Mouse (Mus musculus): ENCODE measurements around the gene Prkca. TPM values are rescaled to one million over a fixed set of nuclear protein-coding genes. Genes with fewer than 3 reads are reported as not detected.

Prkca gene
- total RNA-seq, 2 experiments from 2014 or later, result 134 to 136 TPM

DNA sequence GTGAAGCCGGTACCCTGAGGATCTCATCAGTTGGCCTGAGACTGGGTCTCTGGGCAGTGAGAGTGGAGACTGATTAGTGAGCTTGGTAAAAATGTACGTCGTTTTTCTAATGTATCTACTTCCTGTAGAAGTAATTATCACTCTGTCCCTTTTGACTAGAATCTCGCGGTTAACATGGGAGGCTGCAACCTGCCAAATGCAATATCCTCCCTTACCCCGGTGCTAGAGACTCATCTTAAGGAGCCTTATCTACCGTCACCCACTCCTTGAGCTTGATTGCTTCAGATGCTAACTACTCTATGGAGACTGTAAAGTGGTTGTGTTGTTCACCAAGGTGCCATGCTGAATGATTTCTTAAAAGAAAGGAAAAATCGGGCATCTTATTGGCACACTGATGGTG is 1.9 kb downstream of the Prkca start:
- DNase-seq (ENCODE audit: low spot score in 2 of 2), result no peak

DNA sequence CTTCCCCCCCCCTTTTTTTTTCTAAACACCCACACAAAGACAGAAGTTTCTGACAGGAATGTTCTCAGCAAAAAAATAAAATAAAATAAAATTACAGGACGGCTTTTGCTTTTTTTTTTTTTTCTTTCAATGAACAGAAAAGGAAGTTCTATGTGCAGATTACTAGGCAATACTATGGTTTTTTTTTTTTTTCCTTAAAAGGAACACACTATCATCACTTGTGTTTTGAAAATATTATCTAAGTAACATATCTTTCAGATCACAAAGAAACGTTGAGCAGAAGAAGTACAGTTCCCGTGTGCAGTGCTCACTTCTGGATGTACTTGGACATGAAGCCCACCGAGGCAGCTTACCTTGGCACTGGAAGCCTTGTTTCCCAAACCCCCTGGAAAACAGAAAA is 3.4 kb downstream of the Prkca start:
- DNase-seq (ENCODE audit: low spot score in 2 of 2), result no peak

- no peak for DNase-seq (ENCODE audit: low spot score in 2 of 2)
These were observed 7.3 kb downstream of the Prkca start for GRCm38 (mm10) chr11:108336445-108336844.

GRCm38 (mm10) chr11:108335536-108335935 is 8.2 kb downstream of the Prkca start:
- no peak for DNase-seq (ENCODE audit: low spot score in 2 of 2)

DNA sequence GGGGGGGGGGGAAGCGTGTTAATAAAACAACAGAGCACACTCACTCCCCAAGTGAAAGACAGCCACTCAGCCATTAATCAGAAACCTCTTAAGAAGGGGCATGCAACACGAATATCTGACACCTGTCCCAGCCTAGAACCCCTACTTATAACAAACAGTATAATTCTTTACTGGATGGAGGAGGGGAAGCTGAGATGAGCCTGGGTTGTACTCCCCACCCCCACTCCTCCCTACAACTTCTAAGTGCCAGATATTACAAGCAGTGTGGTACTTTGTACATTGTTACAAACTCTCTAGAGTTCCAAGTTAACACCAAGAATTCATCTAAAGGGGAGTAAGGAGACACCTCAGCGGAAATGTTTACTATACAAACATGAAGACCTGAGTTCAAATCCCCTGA is 9.1 kb downstream of the Prkca start:
- DNase-seq (ENCODE audit: low spot score in 2 of 2), result no peak

- DNase-seq (ENCODE audit: low spot score in 2 of 2), result no peak
These were observed 9.9 kb downstream of the Prkca start for GRCm38 (mm10) chr11:108333583-108334379.

DNA sequence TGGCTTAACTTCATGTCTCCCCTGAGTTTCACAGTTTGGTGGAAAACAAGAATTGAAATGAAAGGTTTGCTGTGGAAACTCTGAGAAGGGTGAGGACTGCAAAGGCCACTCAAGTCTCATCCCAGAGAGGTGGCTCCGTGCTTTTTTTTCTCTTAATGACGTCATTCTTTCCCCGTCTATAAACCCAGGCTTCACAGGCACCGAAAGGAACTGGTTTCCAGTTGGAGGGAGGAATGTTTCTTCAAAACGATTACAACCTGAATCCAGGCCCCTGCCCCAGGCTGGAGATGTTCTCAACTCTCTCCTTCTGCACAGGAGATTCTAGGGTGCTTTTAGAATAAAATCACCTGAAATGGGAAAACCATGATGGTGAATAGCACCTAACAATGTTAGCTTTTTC is 10.7 kb downstream of the Prkca start:
- DNase-seq (ENCODE audit: low spot score in 2 of 2), result no peak

DNA sequence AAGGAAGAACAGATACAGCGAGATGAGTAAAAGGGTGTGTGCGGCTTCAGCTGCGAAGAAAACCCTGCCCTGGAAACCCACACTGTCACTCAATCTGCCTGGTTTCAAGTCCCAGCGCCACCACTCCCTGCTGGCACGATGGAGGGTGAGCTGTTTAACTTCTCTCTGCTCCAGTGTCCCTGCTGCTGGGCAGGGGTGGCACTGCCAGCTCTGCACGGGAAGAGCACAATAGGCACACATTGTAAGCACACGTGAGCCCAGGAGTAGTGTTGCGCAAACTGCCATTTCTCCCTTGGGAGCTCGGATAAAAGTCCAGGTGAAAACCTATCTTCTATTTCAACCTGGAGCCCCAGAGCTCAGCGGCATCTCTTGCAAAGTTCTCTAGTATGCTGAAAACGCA is 12.9 kb downstream of the Prkca start:
- DNase-seq (ENCODE audit: low spot score in 2 of 2), result no peak

DNA sequence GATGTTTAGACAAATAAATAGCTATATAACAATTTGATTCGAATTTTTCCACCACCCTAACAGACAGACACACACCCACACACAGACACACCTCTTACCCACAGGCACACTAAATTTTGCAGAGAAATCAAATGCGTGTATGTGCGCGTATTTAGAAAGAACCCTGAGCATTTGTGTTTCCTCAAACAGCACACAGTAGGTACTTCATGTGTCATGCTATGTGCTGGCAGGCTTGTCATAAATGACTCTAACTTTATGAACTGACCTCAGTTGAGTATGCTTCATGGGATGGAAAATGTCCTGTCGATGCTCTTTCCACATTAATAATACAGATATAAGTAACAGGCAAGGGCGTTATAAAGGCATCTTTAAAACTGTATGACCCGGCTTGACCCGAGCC is 17.8 kb downstream of the Prkca start:
- no peak for DNase-seq (ENCODE audit: low spot score in 2 of 2)

DNA sequence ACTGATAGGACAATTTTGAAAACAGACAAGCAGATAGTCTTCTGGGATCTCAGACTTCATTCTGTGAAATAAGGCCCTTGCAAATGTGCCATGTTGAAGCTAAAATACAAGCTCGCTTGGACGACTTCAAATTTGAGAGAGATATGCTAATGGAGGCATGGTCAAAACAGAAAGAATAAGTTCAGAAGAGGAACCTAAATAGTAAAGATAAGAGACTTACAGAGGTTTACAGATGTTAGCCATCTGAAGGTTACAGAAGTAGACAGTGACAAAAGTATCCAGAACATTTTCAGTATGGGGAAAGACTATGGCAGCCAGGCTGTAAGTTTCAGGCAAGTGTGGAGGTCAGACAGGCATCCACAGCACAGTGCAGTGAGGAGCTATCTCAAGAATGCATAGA is 21.6 kb downstream of the Prkca start:
- DNase-seq (ENCODE audit: low spot score in 2 of 2), result no peak

- no peak for DNase-seq (ENCODE audit: low spot score in 2 of 2)
These were observed 23.2 kb downstream of the Prkca start for GRCm38 (mm10) chr11:108320561-108320960.

DNA sequence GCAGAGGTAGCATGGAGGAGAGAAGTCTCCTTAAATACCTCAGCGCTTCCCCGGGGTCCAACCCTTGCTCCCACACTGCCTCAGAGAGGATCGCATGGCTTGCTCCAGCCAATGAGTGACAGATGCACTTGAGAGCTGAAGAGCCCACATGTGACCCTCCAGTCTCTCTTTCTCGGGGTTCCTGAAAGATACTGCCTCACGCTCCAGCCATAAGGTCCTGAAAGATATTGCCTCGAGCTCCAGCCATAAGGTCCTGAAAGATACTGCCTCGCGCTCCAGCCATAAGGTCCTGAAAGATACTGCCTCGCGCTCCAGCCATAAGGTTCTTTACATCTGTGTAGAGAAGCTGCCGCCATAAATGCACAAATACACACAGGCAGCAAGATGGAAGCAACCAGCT is 24.6 kb downstream of the Prkca start:
- no peak for DNase-seq (ENCODE audit: low spot score in 2 of 2)

- DNase-seq (ENCODE audit: low spot score in 2 of 2), result no peak
These were observed 25.9 kb downstream of the Prkca start for GRCm38 (mm10) chr11:108317878-108318277.

DNA sequence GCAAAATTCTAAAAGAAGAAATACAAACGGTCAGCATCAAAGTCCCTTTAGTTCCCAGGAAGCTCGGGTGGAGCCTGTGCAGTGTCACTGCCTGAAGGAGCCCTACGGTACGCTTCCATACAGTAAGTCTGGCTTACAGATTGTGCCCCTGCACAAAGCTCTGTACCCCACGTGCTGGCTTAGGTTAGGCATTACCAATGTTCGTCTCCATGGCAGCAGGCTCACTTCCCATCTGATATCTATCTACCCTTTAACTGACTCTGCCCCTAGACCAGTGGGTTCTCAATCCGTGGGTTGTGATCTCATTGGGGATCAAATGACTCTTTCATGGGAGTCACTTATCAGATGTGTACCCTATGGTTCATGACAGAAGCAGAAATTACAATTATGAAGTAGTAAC is 28.0 kb downstream of the Prkca start:
- no peak for DNase-seq (ENCODE audit: low spot score in 2 of 2)

GRCm38 (mm10) chr11:108312516-108312915 is 31.2 kb downstream of the Prkca start:
- no peak for DNase-seq (ENCODE audit: low spot score in 2 of 2)

DNA sequence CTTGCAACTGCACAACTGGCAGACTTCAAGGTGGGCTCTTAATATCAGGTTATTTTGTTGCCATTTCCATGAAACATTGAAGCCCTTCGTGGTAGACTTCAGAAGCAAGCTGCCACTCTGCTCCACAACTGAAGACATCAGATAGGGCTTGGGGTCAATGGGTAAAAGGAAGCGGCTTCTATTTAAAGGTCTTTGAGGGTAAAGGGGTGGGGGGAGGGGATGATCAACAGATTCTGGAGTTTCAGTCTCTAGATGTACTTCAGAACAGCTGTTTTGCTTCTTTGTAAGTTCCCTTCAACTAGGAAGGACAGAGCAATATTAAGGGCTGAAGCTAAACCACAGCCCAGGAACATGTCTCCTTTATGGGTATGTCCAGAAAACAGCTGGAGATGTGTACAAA is 31.8 kb downstream of the Prkca start:
- DNase-seq (ENCODE audit: low spot score in 2 of 2), result no peak

- DNase-seq (ENCODE audit: low spot score in 2 of 2), result no peak
These were observed 33.9 kb downstream of the Prkca start for GRCm38 (mm10) chr11:108309791-108310190.

DNA sequence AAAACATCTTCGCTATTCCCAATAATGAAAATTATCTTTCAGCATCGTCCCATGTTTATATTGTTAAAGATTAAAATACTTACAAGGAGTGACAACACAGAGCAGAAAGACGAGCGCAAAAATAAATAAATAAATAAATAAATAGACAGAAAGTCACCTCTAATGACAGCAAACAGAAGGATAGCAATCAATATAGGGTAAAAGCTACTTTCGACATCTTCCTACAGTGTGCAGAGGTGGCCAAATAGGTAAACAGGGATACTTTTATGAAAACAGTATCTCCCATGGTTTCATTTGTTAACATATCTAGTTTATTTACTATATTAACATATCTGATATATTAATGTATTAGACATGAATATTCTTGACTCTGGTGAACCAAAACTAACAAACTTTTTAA is 35.5 kb downstream of the Prkca start:
- no peak for DNase-seq (ENCODE audit: low spot score in 2 of 2)

- DNase-seq (ENCODE audit: low spot score in 2 of 2), result no peak
These were observed 36.5 kb downstream of the Prkca start for GRCm38 (mm10) chr11:108307258-108307657.

- no peak for DNase-seq (ENCODE audit: low spot score in 2 of 2)
These were observed 39.9 kb downstream of the Prkca start for GRCm38 (mm10) chr11:108303787-108304186.

DNA sequence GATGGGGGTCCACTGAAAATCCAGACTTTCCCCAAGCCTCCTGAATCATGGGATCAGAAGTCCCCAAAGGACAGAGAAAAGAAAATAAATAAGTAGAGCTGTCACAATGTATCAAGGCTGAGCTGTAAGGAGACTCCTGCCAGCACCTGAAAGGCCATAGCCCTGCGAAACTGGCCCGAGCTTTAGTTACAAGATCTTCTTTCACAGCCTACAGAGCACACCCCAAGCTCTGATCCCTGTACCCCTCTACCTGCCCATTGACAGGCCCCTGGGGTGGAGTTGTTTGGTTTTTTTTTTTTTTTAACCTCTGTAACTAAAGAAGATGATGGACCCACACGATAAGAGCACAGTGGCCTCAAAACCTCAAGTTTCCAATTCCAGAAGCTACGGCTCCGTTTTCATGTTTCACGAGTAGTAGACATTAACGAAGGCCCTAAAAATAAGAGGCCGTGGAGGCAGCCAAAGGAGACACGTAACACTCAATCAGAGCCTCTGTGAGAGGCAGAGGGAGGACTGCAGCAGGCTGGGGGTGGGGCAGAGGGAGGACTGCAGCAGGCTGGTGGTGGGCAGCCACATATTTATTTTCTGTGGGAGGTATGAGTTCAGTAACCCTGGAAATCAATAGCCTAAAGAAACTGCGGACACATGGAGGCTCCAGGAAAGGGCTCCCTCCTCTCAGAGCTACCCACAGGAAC is 41.8 kb downstream of the Prkca start:
- DNase-seq (ENCODE audit: low spot score in 2 of 2), result no peak

- no peak for DNase-seq (ENCODE audit: low spot score in 2 of 2)
These were observed 42.7 kb downstream of the Prkca start for GRCm38 (mm10) chr11:108301036-108301435.

DNA sequence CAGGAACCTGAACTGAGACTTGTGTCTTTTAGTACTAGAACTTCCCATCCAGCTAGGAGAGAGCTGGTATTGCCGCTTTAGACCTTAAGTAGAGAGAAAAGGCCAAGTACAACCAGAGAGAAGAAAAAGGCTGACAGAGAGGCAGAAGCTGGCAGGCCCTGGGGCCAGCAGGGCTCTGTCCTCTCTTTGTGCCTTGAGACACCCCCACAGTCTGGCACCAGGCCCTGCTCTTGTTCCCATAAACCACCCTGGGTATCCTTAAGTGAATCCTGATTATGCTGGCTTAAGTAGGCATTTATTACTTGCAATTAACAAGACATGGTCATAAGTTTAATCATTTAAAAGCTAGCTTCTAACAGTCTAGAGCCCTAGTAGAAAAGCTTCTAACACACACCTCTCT is 43.3 kb downstream of the Prkca start:
- no peak for DNase-seq (ENCODE audit: low spot score in 2 of 2)
